Mouse (Mus musculus) bone marrow, adult 2 months (tissue): ENCODE results near the gene Gps2.

Experiments used
- CTCF ChIP-seq: fragments of 200-500 bp; IDR thresholded peaks from 2 replicates; pipeline ENCODE4 v1.5.1; 2011; ENCODE audit warnings: low read length, control low read depth; ENCODE audit not compliant: control insufficient read depth, insufficient read depth
- POLR2A ChIP-seq: fragments of 200-500 bp; IDR thresholded peaks from 2 replicates; pipeline ENCODE4 v1.6.1; 2011; ENCODE audit warnings: low read depth, mild to moderate bottlenecking, control low read depth, low read length, borderline replicate concordance; ENCODE audit not compliant: control insufficient read depth

- TF ChIP-seq CTCF (no peak), POLR2A (no peak)
Observed at GRCm38 (mm10) chr11:69930967-69931537, 17.4 kb downstream of the Gps2 start.
